Mouse (Mus musculus): Measurements from ENCODE around the gene Tec. TPM values are rescaled to one million over a fixed set of nuclear protein-coding genes. Genes with fewer than 3 reads are reported as not detected.

The Tec gene
- polyA plus RNA-seq, 1 experiment = 12.2 TPM

- TF ChIP-seq POLR2A (IDR thresholded peaks at IDR 0.05; ENCODE audit: low read depth, low read length) (no peak), CTCF (IDR thresholded peaks at IDR 0.05; ENCODE audit: extremely low read depth, insufficient read depth, insufficient read length, insufficient replicate concordance) (no peak)
- no peaks in the 10 kb centered on the region for H3K4me1 ChIP-seq (ENCODE audit: control insufficient read depth, insufficient read depth, insufficient read length)
- no peaks in the 10 kb centered on the region for H3K27me3 ChIP-seq (ENCODE audit: control insufficient read depth, insufficient read depth, low read length)
- no peak overlapping the region for H3K27ac ChIP-seq (ENCODE audit: insufficient read depth, low read length)
- peaks cover 24% of the 10 kb centered on the region for H3K36me3 ChIP-seq (ENCODE audit: control insufficient read depth, insufficient read depth, low read length)
- H3K4me3 ChIP-seq (ENCODE audit: extremely low read depth, insufficient read depth, insufficient read length) = no peak overlapping the region
- WGBS = 90% methylated on average over 11 of the region's 11 CpGs
- DNase-seq (ENCODE audit: low read depth in 1 of 2, low spot score in 2 of 2) = no peak
Observed at GRCm38 (mm10) chr5:72781776-72782175, 86.5 kb downstream of the Tec start.

GRCm38 (mm10) chr5:72776595-72776994 lies 91.7 kb downstream of the Tec start:
- no peaks in the 10 kb centered on the region for H3K27me3 ChIP-seq (ENCODE audit: control insufficient read depth, insufficient read depth, low read length)
- H3K4me3 ChIP-seq (ENCODE audit: extremely low read depth, insufficient read depth, insufficient read length) = no peak overlapping the region
- no peak for DNase-seq (ENCODE audit: low read depth in 1 of 2, low spot score in 2 of 2)
- TF ChIP-seq POLR2A (IDR thresholded peaks at IDR 0.05; ENCODE audit: low read depth, low read length) (no peak), CTCF (IDR thresholded peaks at IDR 0.05; ENCODE audit: extremely low read depth, insufficient read depth, insufficient read length, insufficient replicate concordance) (no peak)
- WGBS = 85% methylated on average over 2 of the region's 2 CpGs
- no peaks in the 10 kb centered on the region for H3K4me1 ChIP-seq (ENCODE audit: control insufficient read depth, insufficient read depth, insufficient read length)
- H3K27ac ChIP-seq (ENCODE audit: insufficient read depth, low read length) = no peak overlapping the region
- H3K36me3 ChIP-seq (ENCODE audit: control insufficient read depth, insufficient read depth, low read length) = peaks cover 12% of the 10 kb centered on the region

GRCm38 (mm10) chr5:72776127-72776526 lies 92.2 kb downstream of the Tec start:
- WGBS = 53% methylated on average over 2 of the region's 2 CpGs
- Histone ChIP-seq H3K27me3 (ENCODE audit: control insufficient read depth, insufficient read depth, low read length) (no peaks in the 10 kb centered on the region), H3K36me3 (ENCODE audit: control insufficient read depth, insufficient read depth, low read length) (peaks cover 12% of the 10 kb centered on the region), H3K4me1 (ENCODE audit: control insufficient read depth, insufficient read depth, insufficient read length) (no peaks in the 10 kb centered on the region), H3K4me3 (ENCODE audit: extremely low read depth, insufficient read depth, insufficient read length) (no peak overlapping the region), H3K27ac (ENCODE audit: insufficient read depth, low read length) (no peak overlapping the region)
- TF ChIP-seq CTCF (IDR thresholded peaks at IDR 0.05; ENCODE audit: extremely low read depth, insufficient read depth, insufficient read length, insufficient replicate concordance) = no peak
- no peak for TF ChIP-seq POLR2A (IDR thresholded peaks at IDR 0.05; ENCODE audit: low read depth, low read length)
- no peak for DNase-seq (ENCODE audit: low read depth in 1 of 2, low spot score in 2 of 2)

- Histone ChIP-seq H3K27me3 (ENCODE audit: control insufficient read depth, insufficient read depth, low read length) (no peaks in the 10 kb centered on the region), H3K4me3 (ENCODE audit: extremely low read depth, insufficient read depth, insufficient read length) (no peak overlapping the region), H3K36me3 (ENCODE audit: control insufficient read depth, insufficient read depth, low read length) (peaks cover 24% of the 10 kb centered on the region), H3K27ac (ENCODE audit: insufficient read depth, low read length) (no peak overlapping the region), H3K4me1 (ENCODE audit: control insufficient read depth, insufficient read depth, insufficient read length) (no peaks in the 10 kb centered on the region)
- DNase-seq (ENCODE audit: low read depth in 1 of 2, low spot score in 2 of 2) = no peak
- TF ChIP-seq POLR2A (IDR thresholded peaks at IDR 0.05; ENCODE audit: low read depth, low read length) (no peak), CTCF (IDR thresholded peaks at IDR 0.05; ENCODE audit: extremely low read depth, insufficient read depth, insufficient read length, insufficient replicate concordance) (no peak)
- 81% methylated on average over 6 of the region's 6 CpGs for WGBS
Observed at GRCm38 (mm10) chr5:72769841-72770240, 98.4 kb downstream of the Tec start.

GRCm38 (mm10) chr5:72763546-72763945 lies 104.7 kb downstream of the Tec start:
- peaks cover 17% of the 10 kb centered on the region; the same call in 1 of the 2 replicates for H3K4me1 ChIP-seq (ENCODE audit: control insufficient read depth, insufficient read depth, insufficient read length)
- H3K36me3 ChIP-seq (ENCODE audit: control insufficient read depth, insufficient read depth, low read length) = peaks cover 13% of the 10 kb centered on the region
- 28% methylated on average over 5 of the region's 5 CpGs for WGBS
- peak in 1 of 2 experiments; percentile 28 for DNase-seq (ENCODE audit: low read depth in 1 of 2, low spot score in 2 of 2)
- peak overlapping the region; percentile 35 for H3K4me3 ChIP-seq (ENCODE audit: extremely low read depth, insufficient read depth, insufficient read length)
- H3K27me3 ChIP-seq (ENCODE audit: control insufficient read depth, insufficient read depth, low read length) = no peaks in the 10 kb centered on the region
- TF ChIP-seq CTCF (IDR thresholded peaks at IDR 0.05; ENCODE audit: extremely low read depth, insufficient read depth, insufficient read length, insufficient replicate concordance) (no peak), POLR2A (IDR thresholded peaks at IDR 0.05; ENCODE audit: low read depth, low read length) (no peak)
- H3K27ac ChIP-seq (ENCODE audit: insufficient read depth, low read length) = peak overlapping the region; percentile 96

GRCm38 (mm10) chr5:72763025-72763424 lies 105.3 kb downstream of the Tec start:
- 14% methylated on average over 3 of the region's 3 CpGs for WGBS
- H3K27me3 ChIP-seq (ENCODE audit: control insufficient read depth, insufficient read depth, low read length) = no peaks in the 10 kb centered on the region
- no peak for TF ChIP-seq POLR2A (IDR thresholded peaks at IDR 0.05; ENCODE audit: low read depth, low read length)
- no peak for TF ChIP-seq CTCF (IDR thresholded peaks at IDR 0.05; ENCODE audit: extremely low read depth, insufficient read depth, insufficient read length, insufficient replicate concordance)
- DNase-seq (ENCODE audit: low read depth in 1 of 2, low spot score in 2 of 2) = peak in 1 of 2 experiments; percentile 40
- peaks cover 17% of the 10 kb centered on the region; the same call in 1 of the 2 replicates for H3K4me1 ChIP-seq (ENCODE audit: control insufficient read depth, insufficient read depth, insufficient read length)
- no peak overlapping the region for H3K4me3 ChIP-seq (ENCODE audit: extremely low read depth, insufficient read depth, insufficient read length)
- peaks cover 10% of the 10 kb centered on the region for H3K36me3 ChIP-seq (ENCODE audit: control insufficient read depth, insufficient read depth, low read length)
- peak overlapping the region; percentile 96; the same call in 1 of the 2 replicates for H3K27ac ChIP-seq (ENCODE audit: insufficient read depth, low read length)

- no peak for TF ChIP-seq POLR2A (IDR thresholded peaks at IDR 0.05; ENCODE audit: low read depth, low read length)
- no peak for TF ChIP-seq CTCF (IDR thresholded peaks at IDR 0.05; ENCODE audit: extremely low read depth, insufficient read depth, insufficient read length, insufficient replicate concordance)
- Histone ChIP-seq H3K27ac (ENCODE audit: insufficient read depth, low read length) (peak overlapping the region; percentile 77; the same call in 1 of the 2 replicates), H3K27me3 (ENCODE audit: control insufficient read depth, insufficient read depth, low read length) (no peaks in the 10 kb centered on the region), H3K4me1 (ENCODE audit: control insufficient read depth, insufficient read depth, insufficient read length) (peaks cover 17% of the 10 kb centered on the region; the same call in 1 of the 2 replicates), H3K4me3 (ENCODE audit: extremely low read depth, insufficient read depth, insufficient read length) (no peak overlapping the region), H3K36me3 (ENCODE audit: control insufficient read depth, insufficient read depth, low read length) (peaks cover 11% of the 10 kb centered on the region)
- DNase-seq (ENCODE audit: low read depth in 1 of 2, low spot score in 2 of 2) = no peak
- 91% methylated on average over 5 of the region's 5 CpGs for WGBS
Observed at GRCm38 (mm10) chr5:72761758-72762157, 106.5 kb downstream of the Tec start.
